Mouse (Mus musculus) stomach, postnatal 0 days (tissue): ENCODE measurements around the gene Gm14743. TPM values are rescaled to one million over a fixed set of nuclear protein-coding genes. Genes with fewer than 3 reads are reported as not detected.
"Not testable (repeated sequence)": the region's sequence is repeated elsewhere in the genome, so short reads cannot be mapped to it uniquely, and the experiment has no call there.

ENCODE experiments used
- ATAC-seq: fragments of 200-750 bp; cut with Nextera tagmentation; 2 replicates; pipeline ENCODE4 v1.8.0; 2017; ENCODE audit not compliant: low FRiP score, low TSS enrichment
- DNase-seq: peaks from one replicate; pipeline ENCODE4 v3.0.0-alpha.2; 2016; ENCODE audit warnings: low spot score
- H3K27ac ChIP-seq: fragments of 300-500 bp; sonication (generic); replicated peaks from 2 replicates; pipeline ENCODE4 v1.5.1; 2014; ENCODE audit warnings: mild to moderate bottlenecking, control low read depth
- H3K27me3 ChIP-seq: fragments of 300-500 bp; sonication (generic); 2 replicates; pipeline ENCODE4 v1.6.1; 2014; ENCODE audit warnings: low read length; ENCODE audit not compliant: control insufficient read depth, insufficient read depth
- H3K36me3 ChIP-seq: fragments of 300-500 bp; sonication (generic); 2 replicates; pipeline ENCODE4 v1.6.1; 2014; ENCODE audit warnings: low read length, mixed read lengths; ENCODE audit not compliant: control insufficient read depth, insufficient read depth
- H3K4me1 ChIP-seq: fragments of 300-500 bp; sonication (generic); replicated peaks from 2 replicates; pipeline ENCODE4 v1.6.1; 2014; ENCODE audit warnings: antibody characterized with exemption; ENCODE audit not compliant: control insufficient read depth, insufficient read depth
- H3K4me2 ChIP-seq: fragments of 300-500 bp; sonication (generic); replicated peaks from 2 replicates; pipeline ENCODE4 v1.6.1; 2014; ENCODE audit warnings: low read depth, mild to moderate bottlenecking, control low read depth, moderate library complexity
- H3K4me3 ChIP-seq: fragments of 300-500 bp; sonication (generic); 2 replicates; pipeline ENCODE4 v1.5.1; 2014; ENCODE audit warnings: low read depth, low read length, control low read depth
- H3K9ac ChIP-seq: fragments of 300-500 bp; sonication (generic); 2 replicates; pipeline ENCODE4 v1.6.1; 2014; ENCODE audit warnings: mild to moderate bottlenecking, low read length, control low read depth, mixed read lengths
- H3K9me3 ChIP-seq: fragments of 300-500 bp; sonication (generic); 2 replicates; pipeline ENCODE4 v1.6.1; 2016; ENCODE audit warnings: low read length; ENCODE audit not compliant: control insufficient read depth
- CTCF ChIP-seq: IDR thresholded peaks from 2 replicates; pipeline ENCODE4 v1.5.1; 2016; ENCODE audit warnings: antibody characterized with exemption, low read depth, mild to moderate bottlenecking, moderate library complexity
- EP300 ChIP-seq: optimal IDR thresholded peaks from 2 replicates; pipeline ENCODE3; 2016; ENCODE audit warnings: antibody characterized with exemption
- whole genome bisulfite sequencing: fragments of 180-500 bp; shearing (Covaris S2); extraction: QIAGEN DNeasy Blood & Tissue Kit; methylation state at CpG from one replicate; pipeline ENCODE4 v1.1.7; 2014; 5-methylcytosine and 5-hydroxymethylcytosine counted together
- polyA plus RNA-seq: library from polyadenylated mRNA; unstranded; fragments of >200 nt; fragmentation: Nextera tagmentation; extraction: Ambion mirVana; gene quantifications from 2 replicates; pipeline ENCODE4 v1.2.1, GENCODE M21; 2015

Gm14743 gene
- polyA plus RNA-seq, result not detected in 2 replicates

- not testable (repeated sequence) for H3K9me3 ChIP-seq, H3K27me3 ChIP-seq, H3K4me1 ChIP-seq, ATAC-seq, H3K27ac ChIP-seq, DNase-seq, H3K4me3 ChIP-seq, H3K4me2 ChIP-seq, H3K9ac ChIP-seq, H3K36me3 ChIP-seq
- no CpG with 5 or more reads among the region's 3 CpGs for WGBS
These were observed at the start of gene Gm14743 for GRCm38 (mm10) chrX:78245821-78246220. TSS of gene Gm14743 (minus strand) at chrX:78245921.

DNA sequence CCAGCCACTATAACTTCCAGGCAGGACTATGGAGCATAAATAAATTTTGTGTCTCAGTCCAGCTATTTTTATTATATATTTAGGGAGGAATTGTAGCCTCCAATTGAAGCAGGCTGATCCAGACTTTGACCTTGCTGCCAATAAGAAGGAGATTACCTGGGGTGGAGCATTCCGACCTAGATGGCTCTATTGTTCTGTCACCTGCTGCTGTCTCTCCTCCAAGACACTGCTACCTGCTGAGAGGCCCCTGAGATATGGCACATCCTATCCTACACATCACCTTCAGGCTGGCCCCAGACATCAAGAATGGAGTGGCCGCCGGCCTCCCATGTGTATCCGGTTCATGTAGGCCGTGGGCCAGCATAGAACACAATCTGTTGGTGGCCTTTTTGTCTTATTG lies 42.9 kb downstream of the Gm14743 start:
- Histone ChIP-seq H3K27ac (no peak overlapping the region), H3K4me3 (no peak overlapping the region), H3K4me1 (no peaks in the 10 kb centered on the region), H3K36me3 (no peaks in the 10 kb centered on the region), H3K27me3 (no peaks in the 10 kb centered on the region), H3K9me3 (no peaks in the 10 kb centered on the region), H3K4me2 (no peak overlapping the region), H3K9ac (no peak overlapping the region)
- no peak for DNase-seq
- WGBS, result 87% methylated on average over 5 of the region's 5 CpGs
- TF ChIP-seq CTCF (no peak), EP300 (no peak)
- ATAC-seq, result no peak

DNA sequence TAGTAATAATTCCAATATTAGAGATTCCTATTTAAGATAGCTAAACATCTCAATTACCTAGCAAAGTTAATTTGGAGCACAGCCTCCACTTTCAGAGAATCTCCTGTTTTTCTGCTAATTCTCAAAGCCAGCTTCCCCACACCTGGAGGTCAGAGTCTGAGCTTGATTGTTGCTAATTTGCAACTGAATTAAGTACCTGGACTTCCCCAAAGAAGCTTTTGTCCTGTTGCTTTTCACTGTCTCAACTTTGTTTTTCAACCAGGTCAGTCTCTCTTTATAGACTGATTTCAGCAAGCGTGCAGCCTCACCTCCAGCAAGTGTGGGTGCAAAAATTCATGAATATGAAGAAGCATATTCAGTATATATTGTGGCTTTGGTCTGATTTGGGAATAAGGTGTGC lies 43.5 kb downstream of the Gm14743 start:
- ATAC-seq, H3K36me3 ChIP-seq, H3K27me3 ChIP-seq, DNase-seq, H3K9me3 ChIP-seq, H3K4me2 ChIP-seq, H3K27ac ChIP-seq, H3K4me1 ChIP-seq, H3K4me3 ChIP-seq, H3K9ac ChIP-seq: not testable (repeated sequence)
- WGBS, result 50% methylated on average over 1 of the region's 1 CpGs

Other genes starting within 250 kb of the Gm14743 start
- not detected in 2 replicates for gene Obp1a, start 154.5 kb downstream of the Gm14743 start, polyA plus RNA-seq
- not detected in 2 replicates for gene Gm5938, start 120.5 kb downstream of the Gm14743 start, polyA plus RNA-seq
- not detected in 2 replicates for gene Obp1b, start 59.1 kb downstream of the Gm14743 start, polyA plus RNA-seq
- not detected in 2 replicates for gene 4930480E11Rik, start 123.7 kb upstream of the Gm14743 start, polyA plus RNA-seq